Mouse (Mus musculus): ENCODE measurements at regions not wholly inside any gene's neighbourhood (a gene's known extent, or its start where the extent isn't known, plus 50 kb on each side); places are given as distances from the start of the nearest gene placed in this dataset.

DNA sequence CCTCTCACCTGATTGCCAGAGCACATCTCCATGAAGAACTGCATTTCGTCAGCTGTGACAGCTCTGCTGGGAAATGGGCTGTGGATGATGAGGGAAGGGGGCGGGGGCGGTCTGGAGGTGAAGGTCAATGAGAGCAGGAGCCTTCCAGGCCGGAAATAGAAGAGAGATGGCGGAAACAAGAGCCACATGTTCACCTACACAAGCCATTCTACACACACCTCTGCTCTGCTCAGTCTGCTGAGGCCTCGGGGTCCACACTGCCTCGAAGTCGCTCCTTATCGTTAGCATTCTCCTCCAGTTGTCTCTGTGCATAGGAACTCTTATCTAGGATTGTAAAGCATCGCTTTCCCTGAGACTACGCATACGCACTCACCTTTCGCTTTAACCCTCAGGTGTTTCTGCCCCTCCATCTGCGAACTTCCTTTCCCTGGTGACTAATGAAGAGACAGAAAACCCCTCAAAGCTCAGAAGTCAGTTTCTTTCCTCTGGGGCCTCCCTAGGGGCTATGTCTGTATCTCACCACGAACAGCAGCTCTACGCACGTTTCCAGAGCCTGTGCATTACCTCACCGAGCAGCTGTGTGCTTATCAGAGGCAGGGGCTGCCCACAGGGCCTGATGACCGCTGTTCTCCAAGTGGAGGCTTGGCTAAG, 53.0 kb upstream of the Phc1 start (continued):
- TF ChIP-seq E2F4 (IDR thresholded peaks at IDR 0.05; ENCODE audit: borderline replicate concordance, low read depth, low read length) (no peak), UBTF (IDR thresholded peaks at IDR 0.05; ENCODE audit: borderline replicate concordance, insufficient read depth, low read depth, low read length) (no peak), RCOR1 (IDR thresholded peaks at IDR 0.05; ENCODE audit: low read depth, low read length) (no peak), POLR2AphosphoS5 (IDR thresholded peaks at IDR 0.05; ENCODE audit: borderline replicate concordance, low read depth, low read length) (no peak), TCF12 (IDR thresholded peaks at IDR 0.05; ENCODE audit: low read depth, low read length) (peak; percentile 81)

- Histone ChIP-seq H3K27ac (ENCODE audit: control insufficient read depth, low read depth, low read length) (peak overlapping the region; percentile 98), H3K4me1 (ENCODE audit: control insufficient read depth in 1 of 2, insufficient read depth in 2 of 2, low read length in 2 of 2) (peaks cover 14 to 26% of the 10 kb centered on the region in 2 experiments), H3K4me3 (ENCODE audit: control insufficient read depth in 1 of 2, insufficient read depth in 1 of 2, low read depth in 2 of 2, low read length in 2 of 2) (peak overlapping the region; percentile 58 to 71)
- no peak for TF ChIP-seq MYB (IDR thresholded peaks at IDR 0.05; ENCODE audit: low read depth, low read length)
- TF ChIP-seq JUND (IDR thresholded peaks at IDR 0.05; ENCODE audit: low read depth, low read length), result peak; percentile 58; the same call in 1 of the 2 replicates
- TF ChIP-seq ZMIZ1 (IDR thresholded peaks at IDR 0.05; ENCODE audit: low read depth, low read length), result 0 out of 2 replicates have a peak, but pooled peaks have one; percentile 53
- no peak for TF ChIP-seq MAFK (IDR thresholded peaks at IDR 0.05; ENCODE audit: borderline replicate concordance, low read depth, low read length)
- TF ChIP-seq CHD2 (IDR thresholded peaks at IDR 0.05; ENCODE audit: low read length), result no peak
- TF ChIP-seq MAZ (IDR thresholded peaks at IDR 0.05; ENCODE audit: low read depth, low read length), result no peak; the same call in 1 of the 2 replicates
- TF ChIP-seq NELFE (IDR thresholded peaks at IDR 0.05; ENCODE audit: low read depth, low read length), result no peak
- peak; percentile 10; the same call in 1 of the 2 replicates for TF ChIP-seq POLR2AphosphoS2 (IDR thresholded peaks at IDR 0.05; ENCODE audit: low read length)
- no peak for TF ChIP-seq MEF2A (IDR thresholded peaks at IDR 0.05; ENCODE audit: extremely low read depth, insufficient replicate concordance, low read depth, low read length, poor library complexity, severe bottlenecking)
- TF ChIP-seq ZC3H11A (IDR thresholded peaks at IDR 0.05; ENCODE audit: low read depth, low read length), result peak; percentile 88
- peak; percentile 85 for TF ChIP-seq SMC3 (IDR thresholded peaks at IDR 0.05; ENCODE audit: low read depth, low read length)
- no peak for TF ChIP-seq NRF1 (IDR thresholded peaks at IDR 0.05; ENCODE audit: insufficient read depth, low read depth, low read length, poor library complexity, severe bottlenecking)
- no peak for TF ChIP-seq KAT2A (conservative IDR thresholded peaks at IDR 0.05; ENCODE audit: low read depth, low read length)
- peak; percentile 80; the same call in 1 of the 2 replicates for TF ChIP-seq SIN3A (IDR thresholded peaks at IDR 0.05; ENCODE audit: low read length)
- no peak for TF ChIP-seq POLR2AphosphoS5 (IDR thresholded peaks at IDR 0.05; ENCODE audit: borderline replicate concordance, low read depth, low read length)
- TF ChIP-seq TBP (IDR thresholded peaks at IDR 0.05; ENCODE audit: low read depth, low read length), result no peak
- peak; percentile 38; the same call in 1 of the 2 replicates for TF ChIP-seq HCFC1 (IDR thresholded peaks at IDR 0.05; ENCODE audit: low read depth, low read length)
- TF ChIP-seq BHLHE40 (IDR thresholded peaks at IDR 0.05; ENCODE audit: borderline replicate concordance, low read depth, low read length), result peak; percentile 54; the same call in 1 of the 2 replicates
- TF ChIP-seq UBTF (IDR thresholded peaks at IDR 0.05; ENCODE audit: borderline replicate concordance, insufficient read depth, low read depth, low read length), result no peak
- no peak for TF ChIP-seq TAL1 (IDR thresholded peaks at IDR 0.05; ENCODE audit: low read length)
- TF ChIP-seq POLR2A (IDR thresholded peaks at IDR 0.05; ENCODE audit: control insufficient read depth in 1 of 2, insufficient read depth in 1 of 2, low read depth in 1 of 2, low read length in 2 of 2, poor library complexity in 1 of 2), result 0 out of 4 replicates have a peak, but pooled peaks of 1 of the 2 experiments have one; percentile 20
- TF ChIP-seq USF2 (IDR thresholded peaks at IDR 0.05; ENCODE audit: borderline replicate concordance in 1 of 2, insufficient read depth in 1 of 2, low read depth in 1 of 2, low read length in 2 of 2), result no peak
- 0 out of 2 replicates have a peak, but pooled peaks have one; percentile 33 for TF ChIP-seq MAX (IDR thresholded peaks at IDR 0.05; ENCODE audit: low read length)
- peak; percentile 49; the same call in 1 of the 2 replicates for TF ChIP-seq MYC (IDR thresholded peaks at IDR 0.05; ENCODE audit: low read depth, low read length)
- TF ChIP-seq MXI1 (IDR thresholded peaks at IDR 0.05; ENCODE audit: low read depth, low read length), result no peak; the same call in 1 of the 2 replicates
- TF ChIP-seq ETS1 (IDR thresholded peaks at IDR 0.05; ENCODE audit: low read depth, low read length), result peak; percentile 50; the same call in 1 of the 2 replicates
- TF ChIP-seq E2F4 (IDR thresholded peaks at IDR 0.05; ENCODE audit: borderline replicate concordance, low read depth, low read length), result no peak
- TF ChIP-seq GATA1 (IDR thresholded peaks at IDR 0.05; ENCODE audit: low read depth, low read length), result no peak
Measured at GRCm38 (mm10) chr6:122391725-122392667, 51.6 kb upstream of the Phc1 start.

More at GRCm38 (mm10) chr6:122391725-122392667, 51.6 kb upstream of the Phc1 start:
- H3K36me3 ChIP-seq (ENCODE audit: control insufficient read depth in 1 of 2, insufficient read depth in 2 of 2, low read length in 2 of 2), result peaks cover 0 to 12% of the 10 kb centered on the region in 2 experiments; a peak in 2 of 4 replicates
- peaks cover 6% of the 10 kb centered on the region for H3K79me2 ChIP-seq (ENCODE audit: control insufficient read depth, insufficient read depth, low read length, poor library complexity)
- H3K27me3 ChIP-seq (ENCODE audit: control insufficient read depth in 1 of 2, insufficient read depth in 2 of 2, low read length in 2 of 2), result no peaks in the 10 kb centered on the region
- DNase-seq (ENCODE audit: low read depth, low spot score), result peak; percentile 86
- no peaks in the 10 kb centered on the region for H3K9me3 ChIP-seq (replicated peaks; ENCODE audit: insufficient read depth, low read length)
- peak overlapping the region; percentile 75 for H3K9ac ChIP-seq (ENCODE audit: control insufficient read depth, low read depth, low read length, poor library complexity, severe bottlenecking)
